Mouse (Mus musculus): Measurements from ENCODE around the gene 1110008L16Rik. TPM values are rescaled to one million over a fixed set of nuclear protein-coding genes. Genes with fewer than 3 reads are reported as not detected.

The 1110008L16Rik gene
- total RNA-seq (2023), result 1 to 10 TPM; 6.9 to 9.0 TPM

GRCm38 (mm10) chr12:55299336-55299735 lies at the start of gene 1110008L16Rik:
Gene 1110008L16Rik (plus strand): TSS chr12:55299577.

GRCm38 (mm10) chr12:55302485-55303441 lies 3.4 kb downstream of the 1110008L16Rik start, which contains the start of gene Ppp2r3c:
Gene Ppp2r3c (minus strand): TSS chr12:55302998.

GRCm38 (mm10) chr12:55384023-55384749 lies 84.8 kb downstream of the 1110008L16Rik start, which contains the start of gene Psma6:
Gene Psma6 (plus strand): TSS chr12:55384222.

Other genes with a start within 250 kb of the 1110008L16Rik start
- 1 to 10 TPM; 4.3 to 4.4 TPM for gene 2700097O09Rik, start 219.5 kb upstream of the 1110008L16Rik start, total RNA-seq (2023)
- gene Srp54a, start 219.3 kb upstream of the 1110008L16Rik start, total RNA-seq (2023), result 10 to 100 TPM; 50.9 to 57.1 TPM
- gene Fam177a, start 175.1 kb upstream of the 1110008L16Rik start, total RNA-seq (2023), result 1 to 10 TPM in 1 of 2 experiments, not detected in 1; 9.9 TPM
- gene Srp54b, start 144.5 kb upstream of the 1110008L16Rik start, total RNA-seq (2023), result 10 to 100 TPM; 30.6 to 52.2 TPM
- 10 to 100 TPM in 1 of 2 experiments, 1 to 10 TPM in 1; 1.7 to 11.6 TPM for gene 1700047I17Rik2, start 100.0 kb upstream of the 1110008L16Rik start, total RNA-seq (2023)
- gene Srp54c, start 69.4 kb upstream of the 1110008L16Rik start, total RNA-seq (2023), result 10 to 100 TPM; 16.4 to 19.5 TPM
- gene Ppp2r3c, start 3.4 kb downstream of the 1110008L16Rik start, total RNA-seq (2023), result 10 to 100 TPM; 21.5 to 21.6 TPM
- 100 to 1,000 TPM; 101 to 105 TPM for gene Psma6, start 84.6 kb downstream of the 1110008L16Rik start, total RNA-seq (2023)
- 1,000 to 10,000 TPM; 1,015 to 1,017 TPM for gene Nfkbia, start 193.1 kb downstream of the 1110008L16Rik start, total RNA-seq (2023)

Measured in monocyte, adult 59 days (primary cell).